Mouse (Mus musculus): ENCODE results near the gene Agbl3. TPM values are rescaled to one million over a fixed set of nuclear protein-coding genes. Genes with fewer than 3 reads are reported as not detected.

Agbl3 gene
- total RNA-seq (2021) = 10 to 100 TPM; 16.2 to 16.9 TPM
- long read RNA-seq, experiment 1, transcript Agbl3-203 (4 exons, 805 nt) = major isoform, 7 of 12 reads
- long read RNA-seq, experiment 1, partial matches to known transcripts = 2 of 12 reads
- long read RNA-seq, experiment 1, other reads (novel, unspliced or antisense) = 3 of 12 reads
- long read RNA-seq, experiment 2, transcript Agbl3-203 (4 exons, 805 nt) = major isoform, 11 of 15 reads
- long read RNA-seq, experiment 2, partial matches to known transcripts = 1 of 15 reads
- long read RNA-seq, experiment 2, other reads (novel, unspliced or antisense) = 2 of 15 reads

- Histone ChIP-seq H3K4me3 (peak within 1 kb of the TSS; percentile 71), H3K27ac (peak within 1 kb of the TSS; percentile 99)
- TF ChIP-seq CTCF (conservative IDR thresholded peaks at IDR 0.05) = no peak
- DNase-seq (ENCODE audit: low spot score in 2 of 2) = peak; percentile 91
Observed at GRCm38 (mm10) chr6:34780231-34780942, at the start of gene Agbl3. TSS of gene Agbl3 (plus strand) at chr6:34780432.

- Histone ChIP-seq H3K27ac (no peak overlapping the region; the same call in 1 of the 2 replicates), H3K4me3 (no peak overlapping the region)
- DNase-seq (ENCODE audit: low spot score in 2 of 2) = no peak
- TF ChIP-seq CTCF (conservative IDR thresholded peaks at IDR 0.05) = no peak
Observed at GRCm38 (mm10) chr6:34731007-34731406, 49.2 kb upstream of the Agbl3 start.

DNA sequence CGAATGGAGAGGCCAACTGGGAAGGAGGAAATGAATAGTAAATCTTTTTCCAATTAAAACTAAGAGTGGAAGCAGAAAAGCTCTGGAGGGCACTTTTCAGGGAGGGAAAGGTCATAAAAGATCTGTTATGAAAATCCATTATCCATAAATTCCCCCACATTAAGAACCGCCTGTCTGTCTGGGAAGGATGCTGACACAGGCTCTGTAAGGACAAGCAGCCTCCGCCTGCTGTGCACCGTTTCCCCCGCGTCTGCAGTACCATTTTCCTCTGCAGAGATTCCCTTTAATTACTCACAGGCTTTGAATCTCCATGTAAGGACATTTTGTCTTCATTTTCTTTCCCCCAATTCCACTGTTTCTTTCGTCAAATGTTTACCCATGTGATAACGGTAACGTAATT lies 48.7 kb upstream of the Agbl3 start:
- Histone ChIP-seq H3K4me3 (no peak overlapping the region), H3K27ac (peak overlapping the region; percentile 23)
- DNase-seq (ENCODE audit: low spot score in 2 of 2) = no peak
- TF ChIP-seq CTCF (conservative IDR thresholded peaks at IDR 0.05) = no peak

- no peak overlapping the region for H3K4me3 ChIP-seq
- no peak overlapping the region for H3K27ac ChIP-seq
- no peak for TF ChIP-seq CTCF (conservative IDR thresholded peaks at IDR 0.05)
- no peak for DNase-seq (ENCODE audit: low spot score in 2 of 2)
Observed at GRCm38 (mm10) chr6:34734940-34735695, 45.1 kb upstream of the Agbl3 start.

- H3K4me3 ChIP-seq = no peak overlapping the region
- no peak for DNase-seq (ENCODE audit: low spot score in 2 of 2)
- TF ChIP-seq CTCF (conservative IDR thresholded peaks at IDR 0.05) = no peak
- peak overlapping the region; percentile 53; the same call in 1 of the 2 replicates for H3K27ac ChIP-seq
Observed at GRCm38 (mm10) chr6:34736934-34737333, 43.3 kb upstream of the Agbl3 start.

DNA sequence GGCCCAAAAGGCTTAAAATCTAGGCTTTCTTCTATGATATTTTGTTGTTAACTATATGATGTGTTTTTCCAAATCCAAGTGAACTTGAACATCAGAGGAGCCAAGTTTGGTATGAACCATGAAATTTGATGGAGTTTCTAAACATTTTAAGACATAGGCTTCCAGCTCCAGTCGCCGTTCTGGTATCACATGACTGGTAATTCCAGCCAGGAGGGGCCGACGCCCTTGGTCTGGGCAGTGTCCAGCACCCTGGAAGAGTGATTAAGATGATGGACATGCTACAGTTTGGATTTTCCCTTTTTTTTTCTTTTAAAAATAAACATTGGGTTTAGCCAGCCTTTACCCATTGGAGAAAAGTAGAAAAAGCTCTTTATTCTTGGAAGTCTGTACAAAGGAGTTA lies 36.3 kb upstream of the Agbl3 start:
- no peak for DNase-seq (ENCODE audit: low spot score in 2 of 2)

GRCm38 (mm10) chr6:34747846-34748245 lies 32.4 kb upstream of the Agbl3 start:
- TF ChIP-seq CTCF (conservative IDR thresholded peaks at IDR 0.05) = no peak
- Histone ChIP-seq H3K4me3 (no peak overlapping the region), H3K27ac (no peak overlapping the region)
- no peak for DNase-seq (ENCODE audit: low spot score in 2 of 2)

More for the DNA sequence above, 36.3 kb upstream of the Agbl3 start:
- TF ChIP-seq CTCF (conservative IDR thresholded peaks at IDR 0.05) = no peak
- no peak overlapping the region for H3K27ac ChIP-seq
- no peak overlapping the region for H3K4me3 ChIP-seq

- H3K4me3 ChIP-seq = no peak overlapping the region
- no peak for DNase-seq (ENCODE audit: low spot score in 2 of 2)
Observed at GRCm38 (mm10) chr6:34748566-34748965, 31.7 kb upstream of the Agbl3 start.

DNA sequence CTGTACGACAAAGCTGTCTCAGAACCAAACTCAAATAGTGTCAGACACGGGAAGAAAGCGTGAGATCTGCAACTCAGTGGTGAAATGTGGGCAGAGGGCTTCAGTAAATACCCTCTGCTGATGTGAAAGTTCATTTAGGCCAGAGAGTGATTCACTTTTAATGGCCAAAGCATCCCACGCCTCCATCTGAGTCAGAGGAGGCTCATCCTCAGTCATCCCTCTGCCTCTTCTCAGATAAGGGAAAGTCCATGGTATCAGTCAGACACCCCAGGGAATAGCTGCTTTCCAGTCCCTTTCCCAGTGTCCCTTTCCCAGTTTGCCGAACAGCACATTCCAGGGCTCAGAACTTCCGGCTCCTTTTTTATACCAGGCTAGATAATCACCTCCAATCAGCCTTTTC lies 30.7 kb upstream of the Agbl3 start:
- TF ChIP-seq CTCF (conservative IDR thresholded peaks at IDR 0.05) = no peak
- no peak overlapping the region for H3K27ac ChIP-seq
- H3K4me3 ChIP-seq = no peak overlapping the region
- no peak for DNase-seq (ENCODE audit: low spot score in 2 of 2)

More at GRCm38 (mm10) chr6:34748566-34748965, 31.7 kb upstream of the Agbl3 start:
- H3K27ac ChIP-seq = no peak overlapping the region
- TF ChIP-seq CTCF (conservative IDR thresholded peaks at IDR 0.05) = no peak

- DNase-seq (ENCODE audit: low spot score in 2 of 2) = no peak
- no peak overlapping the region for H3K4me3 ChIP-seq
- no peak for TF ChIP-seq CTCF (conservative IDR thresholded peaks at IDR 0.05)
- no peak overlapping the region; the same call in 1 of the 2 replicates for H3K27ac ChIP-seq
Observed at GRCm38 (mm10) chr6:34750487-34751120, 29.6 kb upstream of the Agbl3 start.

- TF ChIP-seq CTCF (conservative IDR thresholded peaks at IDR 0.05) = no peak
- H3K4me3 ChIP-seq = no peak overlapping the region
- H3K27ac ChIP-seq = no peak overlapping the region
- no peak for DNase-seq (ENCODE audit: low spot score in 2 of 2)
Observed at GRCm38 (mm10) chr6:34751625-34752024, 28.6 kb upstream of the Agbl3 start.

DNA sequence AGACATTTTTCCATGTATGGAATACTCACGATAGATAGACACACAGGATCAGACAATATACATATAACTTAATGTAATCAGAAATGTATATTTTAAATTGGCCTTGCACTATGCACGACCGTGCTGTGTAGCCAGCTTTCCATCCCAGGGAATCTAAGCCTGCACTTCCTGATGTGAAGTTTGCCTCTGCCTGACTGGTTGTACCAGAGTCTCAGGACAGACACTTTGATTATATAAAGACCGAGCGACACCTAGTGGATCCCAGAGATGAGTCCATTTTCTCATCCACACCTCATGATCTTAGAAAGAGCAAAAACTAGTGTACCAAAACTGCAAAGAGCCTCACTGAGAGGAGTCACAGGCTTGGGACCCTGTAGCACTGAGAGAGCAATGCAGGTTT lies 25.8 kb upstream of the Agbl3 start:
- Histone ChIP-seq H3K27ac (no peak overlapping the region), H3K4me3 (no peak overlapping the region)
- DNase-seq (ENCODE audit: low spot score in 2 of 2) = peak; percentile 57 to 68
- TF ChIP-seq CTCF (conservative IDR thresholded peaks at IDR 0.05) = peak; percentile 87

GRCm38 (mm10) chr6:34758340-34758739 lies 21.9 kb upstream of the Agbl3 start:
- no peak for DNase-seq (ENCODE audit: low spot score in 2 of 2)
- no peak overlapping the region for H3K4me3 ChIP-seq
- no peak for TF ChIP-seq CTCF (conservative IDR thresholded peaks at IDR 0.05)
- H3K27ac ChIP-seq = no peak overlapping the region
